Mouse (Mus musculus) hindbrain, embryonic 16.5 days (tissue): ENCODE results near the gene Rpusd3. TPM values are rescaled to one million over a fixed set of nuclear protein-coding genes. Genes with fewer than 3 reads are reported as not detected.
A peak's percentile ranks its signal among the peaks of the same experiment; 100 is the strongest.

Experiments
- ATAC-seq: fragments of 200-750 bp; cut with Nextera tagmentation; 2 replicates; pipeline ENCODE4 v1.8.0; 2017; ENCODE audit warnings: moderate TSS enrichment, moderate library complexity
- H3K27ac ChIP-seq: fragments of 300-500 bp; sonication (generic); 2 replicates; pipeline ENCODE4 v1.5.1; 2014; ENCODE audit warnings: low read depth, mild to moderate bottlenecking, control low read depth, low read length, moderate library complexity
- H3K27me3 ChIP-seq: fragments of 300-500 bp; sonication (generic); replicated peaks from 2 replicates; pipeline ENCODE4 v1.6.1; 2014; ENCODE audit warnings: low read length; ENCODE audit not compliant: control insufficient read depth, insufficient read depth
- H3K36me3 ChIP-seq: fragments of 300-500 bp; sonication (generic); 2 replicates; pipeline ENCODE4 v1.6.1; 2014; ENCODE audit warnings: mild to moderate bottlenecking, low read length, moderate library complexity, mixed read lengths; ENCODE audit not compliant: control insufficient read depth, insufficient read depth
- H3K4me1 ChIP-seq: fragments of 300-500 bp; sonication (generic); 2 replicates; pipeline ENCODE4 v1.6.1; 2014; ENCODE audit warnings: low read depth, low read length; ENCODE audit not compliant: control insufficient read depth, insufficient read depth
- H3K4me2 ChIP-seq: fragments of 300-500 bp; sonication (generic); 2 replicates; pipeline ENCODE4 v1.6.1; 2014; ENCODE audit warnings: mild to moderate bottlenecking, low read length, control low read depth, moderate library complexity
- H3K4me3 ChIP-seq: fragments of 300-500 bp; sonication (generic); 2 replicates; pipeline ENCODE4 v1.5.1; 2014; ENCODE audit warnings: mild to moderate bottlenecking, low read length, control low read depth, moderate library complexity
- H3K9ac ChIP-seq: fragments of 300-500 bp; sonication (generic); 2 replicates; pipeline ENCODE4 v1.6.1; 2014; ENCODE audit warnings: low read depth, mild to moderate bottlenecking, control low read depth, low read length, moderate library complexity
- H3K9me3 ChIP-seq: fragments of 300-500 bp; sonication (generic); 2 replicates; pipeline ENCODE4 v1.6.1; 2014; ENCODE audit warnings: mild to moderate bottlenecking, low read length, moderate library complexity; ENCODE audit not compliant: control insufficient read depth
- WGBS: fragments of 180-500 bp; shearing (Covaris S2); extraction: QIAGEN DNeasy Blood & Tissue Kit; methylation state at CpG from one replicate; pipeline ENCODE4 v1.1.7; 2014; 5-methylcytosine and 5-hydroxymethylcytosine counted together
- microRNA-seq: library from miRNA; unstranded; fragments of <30 nt; microRNA quantifications from one replicate; pipeline ENCODE4, GENCODE M21; 2017
- polyA plus RNA-seq: library from polyadenylated mRNA; unstranded; fragments of >200 nt; fragmentation: Nextera tagmentation; extraction: Ambion mirVana; gene quantifications from 2 replicates; pipeline ENCODE4 v1.2.1, GENCODE M21; 2015

Rpusd3 gene
- polyA plus RNA-seq, 1 experiment from 2014 or later, result 21.5 TPM

DNA sequence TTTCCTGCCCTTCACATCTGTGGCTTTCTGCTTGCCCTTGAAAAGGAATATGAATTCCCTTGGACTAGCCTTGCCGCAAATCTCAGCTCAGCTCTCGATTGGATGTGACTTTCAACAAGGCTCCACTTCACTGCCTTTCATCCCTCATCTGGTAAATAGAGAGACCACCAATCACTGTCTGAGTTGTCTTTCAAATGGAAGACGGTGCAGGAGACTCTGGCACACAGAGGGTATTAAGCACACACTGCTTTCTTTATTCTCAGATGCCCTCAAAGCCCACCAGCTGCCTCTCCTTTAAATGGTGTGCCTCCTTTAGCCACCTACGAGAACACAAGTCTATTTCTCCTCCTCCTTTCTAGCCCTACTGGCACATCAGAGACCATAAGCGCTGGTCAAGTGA lies 50.6 kb downstream of the Rpusd3 start:
- no peaks in the 10 kb centered on the region for H3K4me1 ChIP-seq
- peaks cover 37% of the 10 kb centered on the region for H3K36me3 ChIP-seq
- no peak overlapping the region for H3K27ac ChIP-seq
- 73% methylated on average over 5 of the region's 5 CpGs for WGBS
- no peaks in the 10 kb centered on the region for H3K9me3 ChIP-seq
- no peak overlapping the region for H3K9ac ChIP-seq
- no peaks in the 10 kb centered on the region for H3K27me3 ChIP-seq
- no peak overlapping the region for H3K4me3 ChIP-seq
- no peak overlapping the region for H3K4me2 ChIP-seq
- peak; percentile 80 for ATAC-seq

DNA sequence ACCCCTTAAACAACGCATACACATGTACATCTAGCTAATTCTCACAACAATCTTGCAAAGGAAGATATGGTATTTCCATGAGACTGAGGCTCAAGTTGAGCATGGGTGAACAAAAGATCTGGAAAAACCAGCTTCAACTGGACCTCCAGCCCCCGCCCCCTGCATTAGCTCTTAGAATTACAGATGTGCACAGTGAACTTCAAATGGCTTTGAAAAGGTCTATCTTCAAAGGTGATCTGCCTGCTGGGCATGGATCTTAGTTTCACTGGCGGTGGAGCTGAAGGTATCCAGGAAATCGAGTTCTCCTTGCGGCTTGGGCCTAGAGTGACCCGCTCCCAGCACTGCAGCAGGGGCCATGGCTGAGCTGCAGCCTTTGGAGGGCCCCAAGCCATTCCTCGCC lies 51.0 kb downstream of the Rpusd3 start:
- Histone ChIP-seq H3K4me2 (no peak overlapping the region), H3K4me3 (no peak overlapping the region), H3K27ac (no peak overlapping the region), H3K4me1 (no peaks in the 10 kb centered on the region), H3K9me3 (no peaks in the 10 kb centered on the region), H3K36me3 (peaks cover 34% of the 10 kb centered on the region), H3K9ac (no peak overlapping the region), H3K27me3 (no peaks in the 10 kb centered on the region)
- ATAC-seq, result peak; percentile 41; the same call in 1 of the 2 replicates
- 91% methylated on average over 7 of the region's 7 CpGs for WGBS

- Histone ChIP-seq H3K36me3 (peaks cover 32% of the 10 kb centered on the region), H3K27me3 (no peaks in the 10 kb centered on the region), H3K4me2 (no peak overlapping the region), H3K4me1 (no peaks in the 10 kb centered on the region), H3K9ac (no peak overlapping the region), H3K27ac (no peak overlapping the region), H3K9me3 (no peaks in the 10 kb centered on the region), H3K4me3 (no peak overlapping the region)
- WGBS, result 100% methylated on average over 1 of the region's 1 CpGs
- ATAC-seq, result no peak
Observed at GRCm38 (mm10) chr6:113367574-113367973, 51.6 kb downstream of the Rpusd3 start.

DNA sequence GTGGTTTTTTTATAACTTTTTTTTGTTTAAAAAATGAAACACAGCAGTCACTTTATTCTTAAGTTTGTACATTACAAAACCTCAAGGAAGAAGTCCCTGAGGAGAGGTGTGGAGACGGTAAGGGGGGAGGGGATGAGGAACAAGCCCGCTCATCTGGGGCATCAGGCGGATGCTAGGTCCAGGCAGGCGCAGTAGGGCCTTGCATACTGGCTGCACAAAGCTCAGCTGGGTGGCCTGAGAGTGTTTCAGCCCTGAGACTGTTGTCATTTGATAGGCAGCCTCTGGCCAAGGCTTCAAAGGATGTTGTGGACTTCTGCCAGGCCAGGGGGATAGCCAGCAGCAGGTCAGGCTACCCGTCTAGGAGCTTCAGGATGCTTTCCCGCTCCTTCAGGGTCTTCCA lies 52.5 kb downstream of the Rpusd3 start:
- Histone ChIP-seq H3K36me3 (peaks cover 28% of the 10 kb centered on the region), H3K9ac (no peak overlapping the region), H3K4me1 (no peaks in the 10 kb centered on the region), H3K4me2 (no peak overlapping the region), H3K27ac (no peak overlapping the region), H3K9me3 (no peaks in the 10 kb centered on the region), H3K4me3 (no peak overlapping the region), H3K27me3 (no peaks in the 10 kb centered on the region)
- 90% methylated on average over 6 of the region's 6 CpGs for WGBS
- ATAC-seq, result no peak

Small RNAs within 50 kb of the gene (microRNA-seq; reads per million reads assigned to microRNA genes)
- gene Gm24387, result not detected

Other genes starting within 250 kb of the Rpusd3 start
- gene Lhfpl4, start 224.0 kb downstream of the Rpusd3 start, polyA plus RNA-seq, result 56.7 and 63.6 TPM in 2 replicates
- 34.1 and 34.6 TPM in 2 replicates for gene Mtmr14, start 181.5 kb downstream of the Rpusd3 start, polyA plus RNA-seq
- 9.1 and 9.6 TPM in 2 replicates for gene Cpne9, start 137.0 kb downstream of the Rpusd3 start, polyA plus RNA-seq
- gene Brpf1, start 112.2 kb downstream of the Rpusd3 start, polyA plus RNA-seq, result 12.4 and 15.5 TPM in 2 replicates
- gene Ogg1, start 92.4 kb downstream of the Rpusd3 start, polyA plus RNA-seq, result 7.0 and 10.6 TPM in 2 replicates
- 119 and 128 TPM in 2 replicates for gene Camk1, start 75.4 kb downstream of the Rpusd3 start, polyA plus RNA-seq
- gene Tada3, start 41.5 kb downstream of the Rpusd3 start, polyA plus RNA-seq, result 68.3 and 71.1 TPM in 2 replicates
- gene Arpc4, start 41.2 kb downstream of the Rpusd3 start, polyA plus RNA-seq, result 440 and 455 TPM in 2 replicates
- 9.2 and 11.8 TPM in 2 replicates for gene Ttll3, start 30.1 kb downstream of the Rpusd3 start, polyA plus RNA-seq
- gene Cidec, start 16.4 kb upstream of the Rpusd3 start, polyA plus RNA-seq, result 0.21 TPM in 1 of 2 replicates, not detected in the other
- gene Jagn1, start 23.2 kb upstream of the Rpusd3 start, polyA plus RNA-seq, result 95.2 and 106 TPM in 2 replicates
- gene Il17re, start 39.1 kb upstream of the Rpusd3 start, polyA plus RNA-seq, result 0.26 and 0.34 TPM in 2 replicates
- gene Il17rc, start 52.1 kb upstream of the Rpusd3 start, polyA plus RNA-seq, result 4.4 and 5.9 TPM in 2 replicates
- 92.9 and 96.4 TPM in 2 replicates for gene Creld1, start 64.0 kb upstream of the Rpusd3 start, polyA plus RNA-seq
- 14.2 and 14.5 TPM in 2 replicates for gene Prrt3, start 82.6 kb upstream of the Rpusd3 start, polyA plus RNA-seq
- gene Emc3, start 112.3 kb upstream of the Rpusd3 start, polyA plus RNA-seq, result 120 and 124 TPM in 2 replicates
- 1.9 and 2.1 TPM in 2 replicates for gene Fancd2, start 112.3 kb upstream of the Rpusd3 start, polyA plus RNA-seq
- gene Fancd2os, start 181.4 kb upstream of the Rpusd3 start, polyA plus RNA-seq, result 0.21 and 0.22 TPM in 2 replicates
- gene Brk1, start 185.4 kb upstream of the Rpusd3 start, polyA plus RNA-seq, result 246 and 270 TPM in 2 replicates
- gene Vhl, start 204.6 kb upstream of the Rpusd3 start, polyA plus RNA-seq, result 73.0 and 74.5 TPM in 2 replicates
- 2.6 and 2.8 TPM in 2 replicates for gene Irak2, start 219.1 kb upstream of the Rpusd3 start, polyA plus RNA-seq